In the genomic region with DNA sequence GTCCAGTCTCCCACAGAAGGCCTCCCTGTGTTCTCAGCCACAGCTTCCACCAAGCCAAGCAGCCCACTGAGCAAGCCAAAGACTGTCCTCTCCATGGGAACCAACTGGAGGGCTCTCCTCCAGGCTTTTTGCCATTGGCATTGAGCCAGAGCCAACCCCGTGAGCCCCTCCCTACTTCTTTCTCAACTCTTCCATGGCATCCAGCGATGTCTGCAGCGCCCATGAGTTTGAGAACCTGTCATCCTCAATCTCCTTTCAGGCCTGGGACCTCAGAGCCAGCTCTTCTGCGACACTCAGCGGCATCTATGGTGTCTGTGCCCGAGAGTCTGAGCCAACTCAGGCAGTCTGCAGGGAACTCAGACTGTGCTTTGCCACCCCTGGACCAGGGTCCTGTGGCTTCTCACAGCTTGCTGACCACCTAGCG, we compare ENCODE assay signal across 9 mouse cellular contexts.
A peak's percentile ranks its signal among the peaks of the same experiment; 100 is the strongest.
DNase-seq lines count a peak whose midpoint lies in the region; ATAC-seq and TF ChIP-seq lines count a peak whose summit lies in the region.
"Had no signal": no experiment of that assay in that cellular context is flagged by ENCODE, and none has a peak within 500 bp of the region (broad histone marks: within the 10 kb centered on the region; RNA-seq: fewer than 3 reads in every experiment).

No protein-coding gene starts in this region.

- no peaks in the 10 kb centered on the region for H3K27me3 ChIP-seq in cerebellum, adult 2 months (ENCODE audit: control insufficient read depth, insufficient read depth, low read length)
- no peaks in the 10 kb centered on the region for H3K27me3 ChIP-seq in hindbrain, embryonic 14.5 days (ENCODE audit: control insufficient read depth, insufficient read depth, low read length)
- H3K27me3 ChIP-seq: liver, embryonic 13.5 days had no signal

- H3K9me3 ChIP-seq in hindbrain, embryonic 14.5 days (ENCODE audit: control insufficient read depth, low read length): no peaks in the 10 kb centered on the region
- H3K9me3 ChIP-seq: liver, embryonic 13.5 days had no signal

- H3K4me3 ChIP-seq in cerebellum, adult 2 months (replicated peaks; ENCODE audit: insufficient read depth, low read depth, low read length): no peak overlapping the region
- H3K4me3 ChIP-seq in hindbrain, embryonic 14.5 days (replicated peaks; ENCODE audit: low read length): no peak overlapping the region
- H3K4me3 ChIP-seq: liver, embryonic 13.5 days had no signal

- no peaks in the 10 kb centered on the region for H3K4me1 ChIP-seq in cerebellum, adult 2 months (ENCODE audit: control insufficient read depth, insufficient read depth, low read length)
- no peaks in the 10 kb centered on the region for H3K4me1 ChIP-seq in hindbrain, embryonic 14.5 days (replicated peaks; ENCODE audit: control insufficient read depth, insufficient read depth, low read length)
- H3K4me1 ChIP-seq: liver, embryonic 13.5 days had no signal

- intact Hi-C loops in left cerebral cortex, postnatal 14 days (cut with DNase I): no loop called here

- 16% methylated on average over 7 of the region's 7 CpGs for WGBS in cerebellum, adult 2 months
- WGBS in hindbrain, embryonic 14.5 days: 84% methylated on average over 7 of the region's 7 CpGs

- no peak for TF ChIP-seq POLR2A in cerebellum, adult 2 months (IDR thresholded peaks at IDR 0.05; ENCODE audit: borderline replicate concordance, insufficient read depth, low read length)

- H3K4me2 ChIP-seq in hindbrain, embryonic 14.5 days (replicated peaks): no peak overlapping the region
- H3K4me2 ChIP-seq: liver, embryonic 13.5 days had no signal

- no peaks in the 10 kb centered on the region for H3K36me3 ChIP-seq in hindbrain, embryonic 14.5 days (replicated peaks; ENCODE audit: control insufficient read depth, insufficient read depth)
- H3K36me3 ChIP-seq: liver, embryonic 13.5 days had no signal

- ATAC-seq in hindbrain, embryonic 14.5 days (ENCODE audit: low FRiP score): peak; percentile 85

- no peak overlapping the region for H3K9ac ChIP-seq in hindbrain, embryonic 14.5 days
- H3K9ac ChIP-seq: liver, embryonic 13.5 days had no signal

- TF ChIP-seq CTCF in cerebellum, adult 2 months (IDR thresholded peaks at IDR 0.05; ENCODE audit: borderline replicate concordance, insufficient read depth, low read depth, low read length): peak; percentile 21; the same call in 1 of the 2 replicates

- H3K27ac ChIP-seq in cerebellum, adult 2 months (ENCODE audit: insufficient read depth, low read length): no peak overlapping the region
- H3K27ac ChIP-seq in hindbrain, embryonic 14.5 days: 0 out of 2 replicates have a peak overlapping the region, but pooled peaks have one; percentile 26
- H3K27ac ChIP-seq: liver, embryonic 13.5 days had no signal

- DNase-seq in left cerebral cortex, postnatal 14 days (ENCODE audit: low spot score in 2 of 2): peak; percentile 15 to 28
- no peak for DNase-seq in left cerebral cortex, adult 8-10 months (ENCODE audit: low spot score in 2 of 2)
- peak; percentile 42 for DNase-seq in brain, embryonic 18.5 days (ENCODE audit: low read depth, low spot score)
- DNase-seq in cerebellum, adult 2 months: peak; percentile 32 to 41
- DNase-seq in hindbrain, embryonic 14.5 days (ENCODE audit: low spot score): peak; percentile 64
- DNase-seq in thymus, postnatal 14 days: no peak
- DNase-seq in embryo, embryonic 10.5 days (ENCODE audit: low spot score): no peak
- DNase-seq: embryo, embryonic 11 days; liver, embryonic 13.5 days had no signal

Comparison
In these comparisons a context has a peak if more than half of its experiments do, and no peak if none do; other contexts are left out.
1. DNase-seq: peak in left cerebral cortex, postnatal 14 days (2 of 2), brain, embryonic 18.5 days (single experiment), cerebellum, adult 2 months (2 of 2) and hindbrain, embryonic 14.5 days (single experiment); none in left cerebral cortex, adult 8-10 months (0 of 2), thymus, postnatal 14 days (single experiment) and embryo, embryonic 10.5 days (single experiment).